Mouse (Mus musculus): Measurements from ENCODE around the gene Parp11. TPM values are rescaled to one million over a fixed set of nuclear protein-coding genes. Genes with fewer than 3 reads are reported as not detected.

Gene Parp11
- polyA plus RNA-seq, 1 experiment from 2014 or later, result 33.4 TPM

DNA sequence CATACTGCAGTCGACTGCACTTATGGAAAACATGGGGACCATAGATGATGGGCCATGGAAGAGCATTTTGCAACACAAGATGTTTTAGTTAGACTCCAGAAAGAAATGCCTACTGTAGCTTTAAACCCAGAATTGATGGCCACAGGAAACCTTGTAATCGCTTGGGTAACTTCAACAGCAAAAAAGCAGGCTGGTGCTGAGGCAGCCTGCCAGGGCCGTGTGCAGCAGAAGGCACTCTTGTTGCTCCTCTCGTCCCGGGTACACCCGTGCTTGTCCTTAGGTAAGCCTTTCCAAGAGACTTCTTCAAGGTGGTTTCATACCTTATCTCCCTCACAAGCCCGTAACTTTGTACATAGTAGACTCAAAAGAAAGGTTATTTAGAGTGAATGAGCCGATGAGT, 74.5 kb downstream of the Parp11 start:
- DNase-seq (ENCODE audit: low spot score), result no peak
- Histone ChIP-seq H3K27ac (replicated peaks) (no peak overlapping the region), H3K27me3 (replicated peaks; ENCODE audit: low read depth, poor library complexity, severe bottlenecking) (0 out of 2 replicates have a peak, but pooled peaks cover 4% of the 10 kb centered on the region), H3K4me3 (no peak overlapping the region), H3K4me1 (no peaks in the 10 kb centered on the region; the same call in 1 of the 2 replicates), H3K9me3 (no peaks in the 10 kb centered on the region), H3K36me3 (replicated peaks) (no peaks in the 10 kb centered on the region)
- 72% methylated on average over 8 of the region's 8 CpGs for WGBS

DNA sequence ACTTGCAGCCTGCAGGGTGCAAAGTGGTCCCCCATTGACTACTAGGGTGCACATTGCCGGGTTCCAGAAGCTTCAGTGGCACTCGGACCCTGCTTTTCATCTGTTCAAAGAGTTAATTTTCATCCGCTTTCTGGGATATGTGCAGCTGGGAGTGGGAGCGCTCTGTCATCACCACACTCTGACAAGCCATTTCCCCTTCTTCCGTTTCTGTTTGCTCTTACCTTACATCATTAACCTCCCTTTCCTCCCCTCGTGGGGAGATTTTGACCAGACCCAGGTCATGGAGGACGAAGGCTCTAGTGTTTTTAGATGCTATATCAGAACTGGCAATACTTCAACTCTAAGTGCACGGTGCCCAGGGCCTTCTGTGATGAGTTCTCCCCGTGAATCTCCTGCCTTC, 75.7 kb downstream of the Parp11 start:
- no peaks in the 10 kb centered on the region for H3K36me3 ChIP-seq (replicated peaks)
- no peak for DNase-seq (ENCODE audit: low spot score)
- no peaks in the 10 kb centered on the region; the same call in 1 of the 2 replicates for H3K4me1 ChIP-seq
- H3K4me3 ChIP-seq, result no peak overlapping the region
- no peaks in the 10 kb centered on the region for H3K9me3 ChIP-seq
- no peak overlapping the region for H3K27ac ChIP-seq (replicated peaks)
- 0 out of 2 replicates have a peak, but pooled peaks cover 4% of the 10 kb centered on the region for H3K27me3 ChIP-seq (replicated peaks; ENCODE audit: low read depth, poor library complexity, severe bottlenecking)
- 72% methylated on average over 9 of the region's 9 CpGs for WGBS

DNA sequence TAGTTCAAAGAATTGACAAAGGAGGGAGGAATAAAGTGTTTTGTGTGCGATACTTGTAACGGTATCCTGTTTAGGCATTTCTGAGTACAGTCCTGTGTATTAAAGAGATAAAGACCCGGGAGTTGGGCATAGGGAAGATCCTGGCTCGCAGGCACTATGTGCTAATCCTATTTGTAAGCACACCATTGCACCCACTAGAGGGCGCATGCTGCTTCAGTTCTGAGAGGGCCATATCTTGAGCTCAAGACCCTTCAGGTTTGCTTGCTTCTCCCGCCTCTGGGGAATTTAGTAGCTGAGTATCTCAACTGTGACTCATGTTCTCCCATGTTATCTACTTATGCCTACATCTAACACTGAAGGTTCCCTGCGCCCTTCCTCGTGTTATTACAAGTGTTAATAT, 77.8 kb downstream of the Parp11 start:
- H3K27me3 ChIP-seq (replicated peaks; ENCODE audit: low read depth, poor library complexity, severe bottlenecking), result 0 out of 2 replicates have a peak, but pooled peaks cover 4% of the 10 kb centered on the region
- WGBS, result 36% methylated on average over 8 of the region's 8 CpGs
- no peaks in the 10 kb centered on the region for H3K36me3 ChIP-seq (replicated peaks)
- DNase-seq (ENCODE audit: low spot score), result peak; percentile 77
- H3K4me1 ChIP-seq, result no peaks in the 10 kb centered on the region; the same call in 1 of the 2 replicates
- H3K9me3 ChIP-seq, result no peaks in the 10 kb centered on the region
- no peak overlapping the region for H3K27ac ChIP-seq (replicated peaks)
- no peak overlapping the region for H3K4me3 ChIP-seq

DNA sequence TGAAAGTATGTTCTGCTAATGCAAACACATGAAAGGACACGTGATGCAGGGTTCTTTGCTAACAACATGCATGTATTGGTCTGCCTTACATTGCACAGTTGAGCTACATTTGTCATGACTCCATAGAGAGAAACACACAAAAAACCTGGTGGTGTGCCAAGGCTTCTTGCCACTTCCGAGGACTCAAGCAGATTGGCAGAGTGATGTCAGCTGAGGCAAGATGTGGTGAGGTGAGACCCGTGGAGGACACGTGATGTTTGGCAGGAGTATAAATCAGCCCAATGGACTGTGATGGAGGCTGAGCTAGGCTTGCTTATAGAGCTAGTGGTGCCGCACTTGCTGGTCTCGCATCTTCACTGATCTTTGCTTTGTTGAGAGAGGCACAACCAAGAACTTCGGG, 82.0 kb downstream of the Parp11 start:
- no peaks in the 10 kb centered on the region for H3K9me3 ChIP-seq
- H3K4me3 ChIP-seq, result no peak overlapping the region
- H3K4me1 ChIP-seq, result no peaks in the 10 kb centered on the region
- peaks cover 7% of the 10 kb centered on the region; the same call in 1 of the 2 replicates for H3K27me3 ChIP-seq (replicated peaks; ENCODE audit: low read depth, poor library complexity, severe bottlenecking)
- no peak overlapping the region for H3K27ac ChIP-seq (replicated peaks)
- 84% methylated on average over 7 of the region's 7 CpGs for WGBS
- no peaks in the 10 kb centered on the region for H3K36me3 ChIP-seq (replicated peaks)
- DNase-seq (ENCODE audit: low spot score), result no peak

DNA sequence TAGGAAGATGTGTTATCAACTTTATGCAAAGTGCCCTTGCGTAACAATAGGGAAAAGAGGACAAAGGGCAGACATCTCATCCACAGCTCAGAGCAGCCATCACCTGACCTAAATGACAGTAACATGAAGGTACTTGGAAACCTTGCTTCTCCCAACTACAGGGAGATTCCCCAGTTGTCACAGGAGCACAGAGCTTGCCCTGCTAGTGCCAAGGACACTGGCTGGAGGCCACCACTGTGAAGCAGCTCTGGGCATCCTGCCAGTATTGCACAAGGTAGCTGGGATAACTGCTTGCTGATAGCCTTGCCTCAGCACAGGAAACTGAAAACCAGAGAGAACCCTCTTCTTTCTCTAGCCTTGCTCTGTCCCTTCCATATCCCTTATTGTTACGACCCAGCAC, 82.8 kb downstream of the Parp11 start:
- no peak for DNase-seq (ENCODE audit: low spot score)
- Histone ChIP-seq H3K27me3 (replicated peaks; ENCODE audit: low read depth, poor library complexity, severe bottlenecking) (peaks cover 7% of the 10 kb centered on the region; the same call in 1 of the 2 replicates), H3K4me3 (no peak overlapping the region), H3K27ac (replicated peaks) (no peak overlapping the region), H3K36me3 (replicated peaks) (no peaks in the 10 kb centered on the region), H3K9me3 (no peaks in the 10 kb centered on the region), H3K4me1 (no peaks in the 10 kb centered on the region)
- 91% methylated on average over 2 of the region's 2 CpGs for WGBS

DNA sequence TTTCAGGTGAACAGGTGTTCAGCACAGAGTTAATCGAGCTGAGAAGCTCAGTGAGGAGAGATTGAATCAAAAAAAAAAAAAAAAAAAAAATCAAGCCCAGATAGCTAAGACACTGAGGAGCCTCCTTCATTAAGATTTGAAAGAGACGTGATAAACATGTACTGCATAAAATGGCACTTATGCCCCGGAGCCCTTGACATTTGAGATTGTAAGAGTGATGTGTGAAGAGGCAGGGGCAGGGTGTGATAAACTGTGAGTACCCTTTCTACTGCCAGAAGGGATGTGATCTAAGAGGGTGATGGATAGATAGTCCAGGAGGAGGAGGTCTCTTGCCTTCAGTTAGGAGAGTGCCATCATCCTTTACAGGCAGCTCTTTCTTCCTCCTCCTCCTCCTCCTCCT, 83.6 kb downstream of the Parp11 start:
- H3K27me3 ChIP-seq (replicated peaks; ENCODE audit: low read depth, poor library complexity, severe bottlenecking), result peaks cover 7% of the 10 kb centered on the region; the same call in 1 of the 2 replicates
- DNase-seq (ENCODE audit: low spot score), result no peak
- no peak overlapping the region for H3K27ac ChIP-seq (replicated peaks)
- no peaks in the 10 kb centered on the region for H3K9me3 ChIP-seq
- WGBS, result 71% methylated on average over 3 of the region's 3 CpGs
- H3K4me3 ChIP-seq, result no peak overlapping the region
- no peaks in the 10 kb centered on the region for H3K4me1 ChIP-seq
- H3K36me3 ChIP-seq (replicated peaks), result no peaks in the 10 kb centered on the region

DNA sequence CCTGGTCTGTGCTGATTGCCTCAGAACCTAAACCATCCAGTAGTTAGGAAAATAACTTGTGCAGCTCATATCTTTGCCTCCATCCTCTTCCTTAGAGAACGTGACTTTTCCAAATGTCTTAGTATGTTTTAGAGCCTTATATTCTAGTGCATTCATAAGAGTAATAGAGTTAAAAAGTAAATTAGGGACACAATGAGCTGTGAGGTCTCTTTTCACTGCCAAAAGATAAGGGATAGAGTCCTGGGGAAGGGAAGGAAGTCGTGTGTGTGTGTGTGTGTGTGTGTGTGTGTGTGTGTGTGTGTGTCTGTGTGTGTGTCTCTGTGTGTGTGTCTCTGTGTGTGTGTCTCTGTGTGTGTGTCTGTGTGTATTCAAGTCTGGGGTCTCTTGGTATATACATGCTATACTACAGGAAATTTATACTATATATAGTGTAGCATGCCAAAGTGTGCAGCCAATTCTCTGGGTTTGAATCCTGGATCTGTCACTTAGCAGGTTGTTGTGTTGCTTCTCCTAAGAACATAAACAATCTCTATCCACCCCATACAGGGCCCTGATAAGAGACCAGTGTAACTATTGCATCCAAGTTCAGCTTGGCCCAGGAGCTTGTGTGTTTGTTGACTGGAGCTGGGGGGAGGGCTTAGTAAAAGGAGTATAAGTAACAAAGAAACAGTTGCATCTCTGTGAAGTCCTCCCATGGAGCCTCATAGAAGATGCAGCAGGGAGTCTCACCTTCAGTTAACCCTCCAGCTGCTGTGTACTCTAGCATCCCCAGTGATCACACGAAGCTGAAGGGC, 85.0 kb downstream of the Parp11 start:
- H3K9me3 ChIP-seq, result no peaks in the 10 kb centered on the region
- no peak for DNase-seq (ENCODE audit: low spot score)
- H3K4me1 ChIP-seq, result no peaks in the 10 kb centered on the region
- H3K27ac ChIP-seq (replicated peaks), result no peak overlapping the region
- no peaks in the 10 kb centered on the region for H3K36me3 ChIP-seq (replicated peaks)
- no peak overlapping the region for H3K4me3 ChIP-seq
- H3K27me3 ChIP-seq (replicated peaks; ENCODE audit: low read depth, poor library complexity, severe bottlenecking), result peaks cover 7% of the 10 kb centered on the region; the same call in 1 of the 2 replicates
- 63% methylated on average over 3 of the region's 3 CpGs for WGBS

DNA sequence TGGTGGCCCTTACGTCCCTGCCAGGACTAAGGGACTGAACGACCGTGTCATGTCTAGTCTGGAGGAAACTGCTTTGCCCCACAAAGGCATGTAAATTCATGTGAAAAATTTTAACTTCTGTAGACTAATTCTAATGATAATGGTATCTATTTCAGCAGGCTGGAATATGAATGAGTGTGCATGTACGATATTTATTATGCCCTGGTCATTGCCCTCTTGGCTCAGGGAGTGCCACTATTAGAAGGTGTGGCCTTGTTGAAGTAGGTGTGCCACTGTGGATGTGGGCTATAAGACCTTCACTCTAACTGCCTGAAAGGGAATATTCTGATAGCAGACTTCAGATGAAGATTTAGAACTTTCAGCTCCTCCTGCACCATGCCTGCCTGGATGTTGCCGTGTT, 85.7 kb downstream of the Parp11 start:
- Histone ChIP-seq H3K4me3 (no peak overlapping the region), H3K27me3 (replicated peaks; ENCODE audit: low read depth, poor library complexity, severe bottlenecking) (peaks cover 7% of the 10 kb centered on the region; the same call in 1 of the 2 replicates), H3K27ac (replicated peaks) (no peak overlapping the region), H3K36me3 (replicated peaks) (no peaks in the 10 kb centered on the region), H3K4me1 (no peaks in the 10 kb centered on the region), H3K9me3 (no peaks in the 10 kb centered on the region)
- DNase-seq (ENCODE audit: low spot score), result no peak
- WGBS, result 87% methylated on average over 5 of the region's 5 CpGs

DNA sequence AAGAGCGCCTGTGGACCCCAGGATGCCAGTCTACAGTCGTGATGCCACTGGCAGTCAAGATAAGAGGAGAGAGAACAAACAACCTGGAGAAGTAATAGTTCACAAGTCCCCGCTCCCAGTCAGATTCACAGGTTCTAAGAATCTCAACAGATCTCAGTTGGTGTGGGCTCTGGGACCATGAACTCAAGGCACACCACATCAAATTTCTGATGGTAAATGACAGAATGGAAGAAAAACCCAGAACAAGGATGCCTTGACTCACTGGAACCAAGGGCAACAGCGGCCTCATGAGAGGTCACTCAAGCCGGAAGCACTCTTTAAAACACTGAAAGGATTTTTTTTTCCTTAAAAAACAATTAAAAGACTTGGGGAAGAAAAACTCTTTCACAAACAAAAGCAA, 87.1 kb downstream of the Parp11 start:
- 82% methylated on average over 5 of the region's 5 CpGs for WGBS
- Histone ChIP-seq H3K9me3 (no peaks in the 10 kb centered on the region), H3K4me1 (no peaks in the 10 kb centered on the region), H3K36me3 (replicated peaks) (no peaks in the 10 kb centered on the region), H3K4me3 (no peak overlapping the region), H3K27me3 (replicated peaks; ENCODE audit: low read depth, poor library complexity, severe bottlenecking) (peaks cover 7% of the 10 kb centered on the region; the same call in 1 of the 2 replicates), H3K27ac (replicated peaks) (no peak overlapping the region)
- DNase-seq (ENCODE audit: low spot score), result no peak

DNA sequence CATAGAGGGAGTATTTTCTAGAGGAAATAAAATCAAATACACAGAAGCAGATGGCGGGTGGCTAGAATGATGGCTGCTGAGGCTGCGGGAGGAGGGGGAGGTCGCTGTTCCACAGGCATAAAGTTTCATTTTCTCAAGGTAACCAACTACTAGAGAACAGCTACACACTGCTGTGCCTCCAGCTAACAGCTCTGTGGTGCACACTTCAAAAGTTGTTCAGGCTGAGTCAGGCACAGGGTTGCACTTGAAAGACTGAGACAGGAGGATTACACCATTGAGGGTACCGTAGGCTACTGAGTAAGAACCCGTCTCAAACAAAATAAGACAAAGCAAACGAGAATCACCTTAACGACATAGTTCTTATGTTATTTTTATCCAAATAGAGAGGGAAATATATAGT, 90.4 kb downstream of the Parp11 start:
- Histone ChIP-seq H3K27me3 (replicated peaks; ENCODE audit: low read depth, poor library complexity, severe bottlenecking) (peaks cover 11% of the 10 kb centered on the region; the same call in 1 of the 2 replicates), H3K9me3 (no peaks in the 10 kb centered on the region), H3K4me3 (no peak overlapping the region), H3K27ac (replicated peaks) (no peak overlapping the region), H3K36me3 (replicated peaks) (no peaks in the 10 kb centered on the region), H3K4me1 (0 out of 2 replicates have a peak, but pooled peaks cover under 1% of the 10 kb centered on the region)
- DNase-seq (ENCODE audit: low spot score), result no peak
- WGBS, result 84% methylated on average over 7 of the region's 7 CpGs

DNA sequence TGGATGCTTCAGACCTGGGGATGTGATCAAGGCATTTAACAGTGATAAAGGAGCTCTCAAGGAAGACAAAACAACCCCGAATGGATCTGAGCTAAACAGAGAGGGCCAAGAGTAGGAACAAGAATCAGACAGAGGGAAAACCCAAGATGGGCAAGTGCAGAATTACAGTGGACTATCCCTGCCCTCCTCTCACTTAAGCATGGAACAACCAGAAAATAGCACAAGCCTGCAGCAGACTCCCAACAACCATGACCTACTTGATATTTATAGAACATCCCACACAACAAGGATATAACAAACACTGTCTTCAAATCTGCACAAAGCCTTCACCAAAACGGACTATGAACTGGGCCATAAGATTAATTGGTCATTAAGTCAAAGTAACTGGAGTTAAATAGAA, 91.5 kb downstream of the Parp11 start:
- DNase-seq (ENCODE audit: low spot score), result no peak
- peaks cover 21% of the 10 kb centered on the region for H3K27me3 ChIP-seq (replicated peaks; ENCODE audit: low read depth, poor library complexity, severe bottlenecking)
- 0 out of 2 replicates have a peak, but pooled peaks cover 9% of the 10 kb centered on the region for H3K4me1 ChIP-seq
- H3K4me3 ChIP-seq, result no peak overlapping the region
- WGBS, result 77% methylated on average over 2 of the region's 2 CpGs
- no peaks in the 10 kb centered on the region for H3K36me3 ChIP-seq (replicated peaks)
- no peaks in the 10 kb centered on the region for H3K9me3 ChIP-seq
- H3K27ac ChIP-seq (replicated peaks), result no peak overlapping the region

DNA sequence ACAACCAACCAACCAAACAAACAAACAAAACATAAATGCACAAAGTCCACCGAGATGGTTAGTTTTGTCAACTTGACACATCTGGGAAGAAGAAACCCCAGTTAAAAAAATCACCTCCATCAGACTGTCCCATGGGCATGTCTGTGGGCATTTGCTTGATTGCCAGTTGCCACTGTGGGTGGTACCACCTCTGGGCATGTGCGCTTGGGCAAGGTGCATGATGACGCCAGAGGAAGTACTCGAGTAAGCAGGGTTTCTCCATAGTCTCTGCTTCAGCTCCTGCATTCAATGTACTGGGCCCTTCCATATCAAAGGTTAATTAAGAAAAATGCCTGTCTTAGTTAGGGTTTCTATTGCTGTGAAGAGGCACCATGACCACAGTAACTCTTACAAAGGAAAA, 92.6 kb downstream of the Parp11 start:
- WGBS, result 89% methylated on average over 4 of the region's 4 CpGs
- Histone ChIP-seq H3K36me3 (replicated peaks) (no peaks in the 10 kb centered on the region), H3K4me3 (no peak overlapping the region), H3K27ac (replicated peaks) (no peak overlapping the region), H3K27me3 (replicated peaks; ENCODE audit: low read depth, poor library complexity, severe bottlenecking) (peaks cover 28% of the 10 kb centered on the region), H3K4me1 (0 out of 2 replicates have a peak, but pooled peaks cover 9% of the 10 kb centered on the region), H3K9me3 (no peaks in the 10 kb centered on the region)
- no peak for DNase-seq (ENCODE audit: low spot score)

DNA sequence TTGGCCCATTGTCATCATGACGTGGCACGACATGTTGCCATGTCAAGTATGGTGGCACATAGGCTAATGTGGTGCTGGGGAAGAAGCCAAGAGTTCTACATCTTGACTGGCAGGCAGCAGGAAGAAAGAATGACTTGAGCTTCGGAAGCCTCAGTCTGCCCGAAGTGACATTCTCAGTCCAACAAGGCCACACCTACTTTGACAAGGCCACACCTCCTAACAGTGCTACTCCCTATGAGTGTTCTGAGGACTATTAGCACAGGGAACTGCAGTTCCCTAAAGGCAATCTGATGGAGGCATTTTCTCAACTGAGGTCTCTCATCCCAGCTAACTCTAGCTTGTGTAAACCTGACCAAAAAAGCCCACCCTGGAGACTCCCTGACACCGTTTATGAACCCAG, 93.0 kb downstream of the Parp11 start:
- Histone ChIP-seq H3K36me3 (replicated peaks) (no peaks in the 10 kb centered on the region), H3K4me3 (no peak overlapping the region), H3K9me3 (no peaks in the 10 kb centered on the region), H3K27me3 (replicated peaks; ENCODE audit: low read depth, poor library complexity, severe bottlenecking) (peaks cover 29% of the 10 kb centered on the region), H3K27ac (replicated peaks) (no peak overlapping the region), H3K4me1 (0 out of 2 replicates have a peak, but pooled peaks cover 9% of the 10 kb centered on the region)
- 70% methylated on average over 5 of the region's 5 CpGs for WGBS
- DNase-seq (ENCODE audit: low spot score), result no peak
